Mouse (Mus musculus) adrenal gland, adult (tissue): ENCODE results near the gene Hivep3.

Experiments
- DNase-seq, 2 experiments: peaks; one replicate each; pipeline ENCODE4 v3.0.0; 2022 to 2023; ENCODE audit warnings: low spot score in 1 of 2; ENCODE audit not compliant: inconsistent age in 2 of 2

Gene Hivep3

GRCm38 (mm10) chr4:119760820-119761219 lies 27.2 kb downstream of the Hivep3 start:
- peak in 1 of 2 experiments; percentile 25 for DNase-seq

GRCm38 (mm10) chr4:119761459-119762121 lies 28.0 kb downstream of the Hivep3 start:
- no peak for DNase-seq

DNA sequence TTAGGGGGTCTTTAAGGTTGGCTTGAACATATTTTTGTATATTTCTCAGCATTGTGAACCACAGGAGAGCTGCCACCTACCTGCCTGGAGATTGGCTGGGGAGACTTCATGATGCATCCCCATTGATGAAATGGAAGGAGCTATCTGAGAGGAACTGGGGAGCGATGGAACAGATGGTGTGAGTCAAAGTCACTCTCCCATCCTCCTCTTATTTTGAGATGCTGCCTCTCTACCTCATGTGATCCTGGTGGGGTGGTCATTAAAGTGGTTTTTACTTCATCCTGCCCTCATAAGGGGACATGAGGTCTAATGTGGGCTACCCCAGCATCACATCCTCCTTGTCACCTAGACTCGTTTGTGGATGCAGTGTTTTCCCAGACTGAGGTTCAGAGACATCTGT lies 28.6 kb downstream of the Hivep3 start:
- DNase-seq: no peak

GRCm38 (mm10) chr4:119768046-119768445 lies 34.5 kb downstream of the Hivep3 start:
- no peak for DNase-seq

- no peak for DNase-seq
These were observed 42.3 kb downstream of the Hivep3 start for GRCm38 (mm10) chr4:119775913-119776312.

DNA sequence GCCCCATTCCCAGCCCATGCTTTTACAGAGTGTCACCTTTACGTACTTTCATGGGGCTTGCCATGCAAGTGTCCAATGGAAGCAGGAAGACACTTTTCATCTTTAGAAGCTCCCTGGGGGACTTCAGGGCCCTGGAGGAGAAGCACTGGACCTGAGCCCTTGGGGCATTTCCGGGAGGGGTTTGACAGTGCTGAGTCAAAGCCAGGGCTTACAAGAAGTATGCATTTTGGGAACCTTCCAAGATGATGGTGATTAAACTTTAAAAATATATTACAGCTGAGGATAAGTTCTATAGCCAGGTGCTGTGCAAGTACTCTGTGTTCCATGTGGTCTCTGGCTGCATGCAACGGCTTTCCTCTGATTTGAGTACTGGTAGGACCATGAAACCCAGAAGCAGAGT lies 43.6 kb downstream of the Hivep3 start:
- DNase-seq: peak in 1 of 2 experiments; percentile 24

DNA sequence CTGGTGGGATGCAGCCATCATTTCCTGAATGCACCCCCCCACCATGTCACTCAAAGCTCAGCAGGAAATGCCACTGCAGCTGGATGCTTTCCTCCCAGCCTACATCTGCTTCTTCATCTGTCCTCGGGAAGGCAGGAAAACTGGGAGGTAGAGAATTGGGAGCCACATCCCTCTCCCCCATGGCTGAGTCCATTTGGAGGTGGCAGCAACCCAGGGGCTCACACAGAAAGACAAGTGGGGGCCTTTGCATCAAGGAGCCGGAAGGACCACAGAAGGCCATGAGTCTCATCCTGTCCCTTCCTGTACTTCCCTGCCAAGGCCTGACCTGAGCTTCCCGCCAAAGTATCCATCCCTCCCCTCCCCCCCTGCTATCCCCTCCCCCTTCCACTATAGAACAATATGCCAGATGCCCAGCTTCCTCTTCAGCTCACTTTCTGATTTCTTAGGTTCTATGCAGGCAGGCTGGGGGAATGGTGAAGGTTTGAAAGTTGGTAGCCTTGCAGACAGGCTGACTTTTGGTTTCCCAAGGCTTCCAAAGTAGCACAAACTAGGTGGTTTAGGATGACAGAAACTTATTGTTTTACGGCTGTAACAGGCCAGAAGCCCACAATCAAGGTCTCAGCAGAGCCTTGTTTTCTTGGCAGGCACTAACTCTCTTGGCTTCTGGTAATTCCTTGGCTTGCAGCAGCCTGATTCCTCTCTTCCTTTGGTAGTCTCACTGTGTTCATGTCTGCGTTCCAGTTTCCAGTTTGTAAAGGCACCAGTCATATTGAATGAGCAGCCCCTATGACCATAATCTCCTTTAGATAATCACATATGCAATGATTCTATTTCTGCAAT lies 46.2 kb downstream of the Hivep3 start:
- DNase-seq: peak; percentile 50 to 80

DNA sequence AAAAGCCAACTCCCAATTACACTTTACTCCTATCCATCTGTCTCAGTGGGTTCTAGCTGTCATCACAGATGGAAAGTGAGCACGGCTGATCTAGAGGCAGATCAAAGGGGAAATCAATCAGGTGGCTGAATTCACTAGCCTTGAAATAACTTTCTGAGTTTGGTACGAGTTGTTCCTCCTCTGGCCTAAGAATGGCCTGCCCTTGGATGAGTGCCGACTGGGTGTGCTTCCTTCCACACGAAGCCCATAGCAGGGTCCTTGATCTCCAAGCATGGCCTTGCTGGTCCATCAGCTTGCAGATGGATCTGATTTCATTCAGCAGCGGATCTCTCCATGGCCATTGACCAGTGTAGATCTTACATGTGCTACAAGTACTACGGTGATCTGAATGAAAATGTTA lies 47.3 kb downstream of the Hivep3 start:
- peak; percentile 91 to 94 for DNase-seq

DNA sequence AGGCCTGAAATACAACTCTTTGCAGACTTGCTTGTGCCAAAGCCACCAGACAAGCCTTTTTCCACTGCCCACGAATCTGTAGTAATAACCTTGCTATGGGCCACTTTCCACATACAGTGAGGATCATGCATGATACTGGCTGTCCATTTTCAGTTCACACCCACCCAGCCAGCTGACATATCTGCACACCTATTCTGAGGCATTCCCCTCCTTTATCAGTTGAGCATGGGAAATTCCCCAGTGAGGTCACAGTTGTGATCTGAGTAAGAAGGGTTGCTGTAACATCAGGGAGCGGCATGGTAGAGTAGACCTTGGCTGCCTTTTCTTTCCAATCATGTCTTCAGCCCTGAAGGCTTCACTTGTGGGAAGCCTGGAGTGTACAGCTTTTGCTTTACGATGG lies 51.4 kb downstream of the Hivep3 start:
- peak in 1 of 2 experiments; percentile 48 for DNase-seq

GRCm38 (mm10) chr4:119786307-119786706 lies 52.7 kb downstream of the Hivep3 start:
- peak; percentile 87 to 88 for DNase-seq

DNA sequence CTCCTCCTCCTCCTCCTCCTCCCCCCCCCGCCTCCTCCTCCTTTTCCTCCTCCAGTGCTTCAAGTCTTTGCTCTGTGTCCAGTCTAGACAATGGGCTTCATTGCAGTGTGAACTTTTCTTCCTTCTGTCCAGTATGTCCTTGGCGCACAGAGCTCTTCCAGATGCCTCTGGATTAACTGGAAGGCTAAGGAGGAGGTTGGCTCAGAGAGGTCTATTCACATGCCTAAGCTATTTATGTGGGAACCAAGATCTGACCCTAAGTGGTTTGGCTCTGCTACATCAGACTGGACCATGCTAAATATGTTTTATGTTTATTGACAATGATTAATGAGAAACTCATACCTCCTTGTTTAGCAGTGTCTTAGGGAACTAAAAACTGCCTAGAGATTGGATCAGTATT lies 53.1 kb downstream of the Hivep3 start:
- peak in 1 of 2 experiments; percentile 36 for DNase-seq

- DNase-seq: no peak
These were observed 55.2 kb downstream of the Hivep3 start for GRCm38 (mm10) chr4:119788746-119789145.

DNA sequence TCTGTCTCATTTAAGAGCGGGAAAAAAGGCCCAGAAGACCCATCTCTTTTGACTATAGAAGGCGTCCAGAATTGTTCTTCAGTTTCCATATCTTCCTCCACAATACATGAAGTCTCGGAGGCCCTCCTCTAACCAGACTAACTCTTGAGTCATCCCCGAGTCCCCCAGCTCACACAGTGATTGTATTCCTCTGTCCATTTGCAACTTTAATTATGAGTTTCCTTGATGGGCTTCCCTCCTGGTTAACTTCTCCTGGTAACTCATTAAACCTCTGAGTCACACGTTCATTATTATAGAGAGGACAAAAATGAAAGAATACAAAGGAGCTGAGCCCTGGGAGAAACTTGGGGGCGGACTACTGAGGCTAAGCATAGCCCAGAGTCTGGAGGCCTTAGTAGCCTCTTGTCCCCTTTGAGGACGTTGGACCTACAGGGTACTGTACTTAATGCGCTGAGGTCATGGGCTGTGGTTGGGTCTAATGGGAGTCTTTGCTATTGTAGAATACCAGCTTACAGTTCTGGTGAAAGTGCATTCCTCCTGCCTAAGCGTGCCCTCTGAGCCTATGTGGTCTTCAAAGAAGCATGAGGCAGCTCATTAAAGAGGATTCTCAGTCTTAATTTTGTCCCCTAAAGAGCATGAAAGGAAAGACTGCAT lies 56.0 kb downstream of the Hivep3 start:
- no peak for DNase-seq

GRCm38 (mm10) chr4:119798891-119799290 lies 65.3 kb downstream of the Hivep3 start:
- DNase-seq: no peak

DNA sequence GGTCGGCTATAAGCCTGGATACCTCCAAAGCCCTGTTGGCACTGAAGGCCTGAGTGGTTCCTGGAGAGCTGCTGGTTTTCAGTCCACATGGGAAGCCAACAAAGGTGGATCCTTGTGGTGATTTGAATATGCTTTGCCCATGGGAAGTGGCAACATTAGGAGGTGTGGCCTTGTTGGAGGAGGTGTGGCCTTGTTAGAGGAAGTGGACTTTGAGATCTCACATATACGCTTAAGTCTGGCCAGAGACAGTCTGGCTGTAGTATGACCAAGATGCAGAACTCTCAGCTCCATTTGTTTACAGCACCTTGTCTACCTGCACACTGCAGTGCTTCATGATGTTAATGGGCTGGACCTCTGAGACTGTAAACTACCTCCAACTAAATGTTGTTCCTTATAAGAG lies 73.0 kb downstream of the Hivep3 start:
- no peak for DNase-seq

GRCm38 (mm10) chr4:119807359-119807758 lies 73.8 kb downstream of the Hivep3 start:
- no peak for DNase-seq

GRCm38 (mm10) chr4:119809245-119809644 lies 75.7 kb downstream of the Hivep3 start:
- peak in 1 of 2 experiments; percentile 83 for DNase-seq

DNA sequence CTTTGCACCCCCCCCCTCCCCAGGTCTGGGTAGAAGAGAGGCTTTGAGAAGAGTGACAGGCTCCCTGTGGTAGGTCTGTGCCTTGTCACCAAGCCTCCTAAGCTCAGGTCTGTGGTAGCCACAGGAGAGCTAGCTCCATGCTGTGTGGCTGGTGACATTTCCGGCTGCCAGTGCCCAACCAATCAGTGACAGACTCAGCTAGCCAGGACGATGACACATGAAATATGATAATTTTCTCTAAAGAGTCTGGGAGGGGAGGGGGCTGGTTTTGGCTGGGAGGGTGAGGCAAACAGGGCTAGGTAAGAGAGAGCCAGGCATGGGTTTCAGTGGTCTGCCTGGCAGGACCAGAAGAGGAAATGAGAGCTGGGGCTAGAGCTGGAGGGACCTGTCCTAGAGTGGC lies 79.2 kb downstream of the Hivep3 start:
- DNase-seq: peak; percentile 33 to 45

GRCm38 (mm10) chr4:119813500-119814184 lies 80.1 kb downstream of the Hivep3 start:
- no peak for DNase-seq

GRCm38 (mm10) chr4:119814185-119815132 lies 80.9 kb downstream of the Hivep3 start:
- peak; percentile 47 to 79 for DNase-seq
